Mouse (Mus musculus): ENCODE data around the gene Src. TPM values are rescaled to one million over a fixed set of nuclear protein-coding genes. Genes with fewer than 3 reads are reported as not detected.
"Not testable (repeated sequence)": the region's sequence is repeated elsewhere in the genome, so short reads cannot be mapped to it uniquely, and the experiment has no call there.

Src gene
- total and polyA plus RNA-seq, 3 experiments: 12.6 to 28.4 (median 22.7) TPM

DNA sequence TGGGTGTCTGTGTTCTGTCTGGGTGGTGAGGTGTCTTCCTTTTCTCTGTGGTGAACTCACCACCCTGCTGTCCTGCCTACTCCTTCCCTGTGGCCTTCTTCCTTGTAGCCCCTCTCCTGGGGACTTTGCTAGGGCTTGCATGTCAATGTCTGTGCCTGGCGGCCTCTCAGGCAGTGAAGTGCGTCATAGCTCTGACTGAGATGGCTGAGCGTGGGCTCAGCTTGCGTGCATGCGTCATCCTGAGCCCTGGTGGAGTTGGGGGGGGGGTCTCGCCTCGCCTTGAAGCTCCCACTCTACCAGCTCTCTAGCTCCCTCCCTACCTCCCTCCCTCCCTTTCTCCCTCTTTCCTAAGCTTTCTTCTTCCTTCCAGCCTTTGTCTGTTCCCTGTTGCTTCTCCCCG, 60.4 kb downstream of the Src start:
- no peak for DNase-seq

DNA sequence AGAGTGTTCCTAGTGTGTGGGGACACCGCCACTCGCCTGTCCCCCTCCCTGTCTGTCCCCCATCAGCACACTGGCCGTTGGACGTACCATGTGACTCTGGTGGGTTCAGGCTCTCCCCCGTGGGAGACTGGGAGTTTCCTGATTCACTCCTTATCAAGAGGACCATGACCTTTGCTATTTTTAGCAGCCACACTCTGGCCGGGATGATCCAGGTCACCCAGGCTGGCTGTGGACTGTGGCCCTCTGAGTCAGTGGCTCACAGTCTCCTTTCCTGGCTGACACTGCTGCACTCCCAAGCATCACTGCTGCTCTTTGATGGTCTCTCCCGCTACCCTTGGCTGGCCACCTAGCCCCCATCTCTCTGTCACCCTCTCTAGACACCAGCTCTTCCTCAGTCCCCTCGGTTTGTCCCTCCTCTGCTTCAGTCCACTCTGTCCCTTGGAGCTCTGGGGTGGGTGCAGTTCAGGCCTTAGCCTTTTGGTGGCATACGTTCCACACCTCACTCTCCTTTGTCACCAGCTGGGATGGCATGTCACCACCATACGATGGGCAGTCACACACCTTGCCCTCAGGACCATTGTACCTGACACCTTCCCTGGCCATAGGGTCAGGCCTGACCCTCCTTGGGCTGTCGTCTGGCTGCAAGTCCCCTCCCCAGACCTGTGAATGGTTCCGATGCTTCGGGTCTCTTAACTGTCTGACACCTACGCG, 61.8 kb downstream of the Src start:
- peak; percentile 78 for DNase-seq

DNA sequence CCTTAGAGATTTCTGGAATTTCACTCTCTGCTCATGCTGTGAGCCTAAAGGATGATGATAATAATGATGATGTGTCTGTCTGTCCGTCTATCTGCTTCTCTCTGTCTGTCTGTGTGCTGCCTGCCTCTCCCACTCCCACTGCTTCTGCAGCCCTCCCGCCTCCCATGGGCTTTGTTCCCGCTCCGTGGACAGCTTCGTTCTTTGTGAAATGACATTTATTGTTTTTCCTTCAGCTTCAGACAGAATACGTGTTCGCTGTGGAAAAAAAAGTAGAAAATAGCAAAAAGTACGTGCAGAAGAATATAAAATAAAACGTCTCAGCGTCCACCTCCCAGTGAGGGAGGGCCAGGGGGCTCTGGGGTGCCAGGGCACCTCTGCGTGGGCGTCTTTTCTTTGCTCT, 64.5 kb downstream of the Src start:
- no peak for DNase-seq

DNA sequence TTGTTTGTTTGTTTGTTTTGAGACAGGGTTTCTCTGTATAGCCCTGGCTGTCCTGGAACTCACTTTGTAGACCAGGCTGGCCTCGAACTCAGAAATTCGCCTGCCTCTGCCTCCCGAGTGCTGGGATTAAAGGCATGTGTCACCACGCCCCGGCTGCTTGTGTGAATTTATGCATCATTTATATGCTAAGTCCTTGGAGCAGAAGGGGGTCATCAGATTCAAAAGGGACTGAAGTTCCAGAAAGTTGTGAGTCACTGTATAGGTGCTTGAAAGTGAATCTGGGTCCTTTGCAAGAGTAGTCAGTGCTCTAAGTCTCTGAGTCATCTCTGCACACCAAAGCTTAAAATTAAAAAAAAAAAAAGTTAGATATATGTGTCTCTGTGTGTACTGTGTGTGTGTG, 68.3 kb downstream of the Src start:
- not testable (repeated sequence) for DNase-seq

DNA sequence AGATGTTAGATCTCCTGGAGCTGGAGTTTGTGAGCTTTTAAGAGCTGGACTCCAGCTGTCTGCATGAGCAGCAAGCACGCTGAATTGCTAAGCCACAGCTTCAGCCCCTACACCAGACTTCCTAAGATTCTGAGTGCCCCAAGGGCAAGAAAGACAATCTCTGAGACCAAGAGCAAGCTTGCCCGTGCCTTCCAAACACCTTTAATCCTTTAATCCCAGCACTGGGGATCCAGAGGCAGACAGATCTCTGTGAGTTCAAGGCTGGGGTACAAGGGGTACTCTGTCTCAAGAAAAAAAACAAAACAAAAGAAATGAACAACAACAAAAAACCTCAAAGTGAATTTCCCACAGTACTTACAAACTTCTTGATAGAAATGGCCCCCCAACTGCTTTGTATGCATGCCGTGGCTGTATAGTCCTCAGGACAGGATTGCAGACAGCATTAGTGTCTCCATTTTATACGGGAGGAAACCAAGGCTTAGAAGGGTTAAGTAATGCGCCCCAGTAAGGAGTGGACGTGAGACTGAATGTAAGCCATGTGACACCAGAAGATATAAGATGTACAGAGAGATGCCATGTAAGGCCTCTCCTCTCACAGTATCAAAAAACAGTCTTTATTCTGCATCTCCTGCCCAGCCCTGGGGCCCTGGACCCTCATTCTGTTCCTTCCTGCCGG, 68.9 kb downstream of the Src start:
- DNase-seq: no peak

DNA sequence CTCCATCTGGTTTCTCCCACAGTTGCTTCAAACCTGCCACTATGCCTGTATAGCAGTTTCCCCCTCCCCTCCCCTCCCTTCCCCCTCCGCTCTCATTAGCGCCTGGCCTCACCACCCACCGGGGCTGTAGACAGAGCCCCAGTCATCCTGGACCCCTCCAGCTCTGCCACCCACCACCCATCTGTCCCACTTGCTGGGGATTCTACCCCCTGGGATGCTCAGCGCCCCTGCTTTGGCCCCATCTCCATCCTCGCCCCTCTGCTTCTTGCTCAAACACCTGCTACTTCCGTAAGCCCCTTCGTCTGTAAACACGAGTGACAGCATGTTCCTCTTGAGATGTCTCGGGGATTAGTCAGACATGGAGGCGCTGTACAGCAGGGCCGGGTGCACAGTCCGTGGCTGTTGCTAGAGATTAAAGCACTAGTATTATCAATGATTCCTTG, 69.5 kb downstream of the Src start:
- DNase-seq: no peak

DNA sequence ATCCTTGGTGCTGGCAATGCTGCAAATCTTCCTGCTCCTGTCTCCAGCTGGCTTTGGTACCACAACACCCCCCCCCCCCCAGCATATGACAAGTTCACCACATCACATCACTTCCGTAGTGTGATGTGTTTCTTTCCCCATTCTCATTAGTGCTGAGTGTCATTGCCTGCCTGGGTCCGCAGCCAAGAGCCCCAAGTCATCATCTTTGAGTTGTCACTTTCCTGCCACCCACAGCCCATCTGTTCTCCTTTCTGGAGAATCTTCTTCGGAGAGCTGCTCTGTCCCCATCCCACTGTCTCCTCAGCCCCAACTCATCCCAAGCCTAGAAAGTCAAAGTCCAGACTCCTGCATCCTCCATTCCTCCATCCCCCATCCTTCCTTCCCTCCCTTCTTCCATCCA, 75.0 kb downstream of the Src start:
- no peak for DNase-seq

DNA sequence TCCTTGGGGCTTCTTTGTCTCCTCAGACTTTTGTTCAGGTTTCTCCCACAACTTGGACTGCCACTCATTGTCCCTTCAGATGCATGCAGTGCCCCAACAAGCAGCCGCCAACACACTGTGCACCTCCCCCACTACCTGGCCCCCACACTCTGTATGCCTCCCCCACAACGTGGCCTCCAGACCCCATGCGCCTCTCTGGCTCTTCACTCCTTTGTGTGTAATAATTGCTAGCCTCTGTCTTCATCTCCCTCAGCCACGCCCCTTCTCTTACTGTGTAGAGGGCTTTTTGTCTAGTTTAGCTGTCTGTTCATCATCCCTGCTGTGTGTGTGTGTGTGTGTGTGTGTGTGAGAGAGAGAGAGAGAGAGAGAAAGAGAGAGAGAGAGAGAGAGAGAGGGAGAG, 80.3 kb downstream of the Src start:
- no peak for DNase-seq

DNA sequence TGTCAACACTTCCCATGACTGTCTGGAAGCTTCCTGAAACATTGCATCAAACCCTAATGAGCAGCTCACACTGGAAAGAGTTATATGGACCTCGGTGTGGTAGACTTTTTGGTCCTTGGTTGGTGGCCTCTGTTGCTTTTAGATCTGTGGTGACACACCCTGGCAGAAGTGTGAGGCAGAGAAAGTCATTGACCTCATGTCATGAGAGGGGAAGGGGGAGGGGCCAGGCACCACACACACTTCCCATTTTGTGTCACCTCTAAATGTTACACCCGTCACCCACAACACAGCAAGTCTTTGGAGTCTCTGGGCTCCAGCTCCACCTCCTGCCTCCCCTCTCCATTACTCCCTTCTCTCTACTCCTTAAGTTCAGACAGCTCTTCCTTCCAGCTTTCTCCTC, 82.1 kb downstream of the Src start:
- DNase-seq: peak; percentile 44

DNA sequence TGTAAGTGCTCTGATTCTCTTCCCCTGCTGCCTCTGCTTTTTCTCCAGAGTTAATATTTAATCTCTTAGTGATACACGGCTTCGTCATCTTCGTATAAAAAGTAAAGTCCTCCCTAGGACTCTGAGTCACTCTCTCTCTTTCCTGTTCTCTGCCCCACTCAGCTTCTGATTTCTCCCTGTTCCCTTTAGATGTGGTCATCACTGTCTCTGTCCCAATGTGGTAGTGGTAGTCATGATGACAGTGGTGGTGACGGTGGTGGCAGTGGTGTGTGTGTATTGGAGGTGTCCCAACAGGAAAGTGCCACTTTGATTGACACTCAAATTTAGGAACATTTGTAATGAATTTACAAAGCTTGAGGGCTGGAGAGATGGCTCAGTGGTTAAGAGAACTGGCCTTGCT, 83.1 kb downstream of the Src start:
- peak; percentile 45 for DNase-seq

DNA sequence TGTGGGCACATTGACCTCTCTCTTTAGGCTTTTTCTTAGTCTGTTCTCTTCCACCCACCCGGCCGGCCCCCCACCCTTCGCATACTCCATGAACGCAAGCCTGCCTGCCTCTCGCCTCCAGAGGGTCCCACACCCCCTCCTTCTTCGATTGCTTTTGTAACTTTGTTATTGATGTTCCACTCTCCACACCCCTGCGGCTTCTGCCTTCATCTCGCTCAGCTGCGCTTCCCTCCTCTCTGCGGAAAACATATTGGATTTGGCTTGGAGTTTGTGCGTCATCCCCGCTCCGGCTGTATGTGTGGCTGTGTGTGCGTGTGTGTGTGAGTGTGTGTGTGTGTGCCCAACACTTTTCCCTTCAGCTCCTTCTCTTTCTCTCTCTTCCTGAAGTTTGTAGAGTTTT, 88.5 kb downstream of the Src start:
- no peak for DNase-seq

DNA sequence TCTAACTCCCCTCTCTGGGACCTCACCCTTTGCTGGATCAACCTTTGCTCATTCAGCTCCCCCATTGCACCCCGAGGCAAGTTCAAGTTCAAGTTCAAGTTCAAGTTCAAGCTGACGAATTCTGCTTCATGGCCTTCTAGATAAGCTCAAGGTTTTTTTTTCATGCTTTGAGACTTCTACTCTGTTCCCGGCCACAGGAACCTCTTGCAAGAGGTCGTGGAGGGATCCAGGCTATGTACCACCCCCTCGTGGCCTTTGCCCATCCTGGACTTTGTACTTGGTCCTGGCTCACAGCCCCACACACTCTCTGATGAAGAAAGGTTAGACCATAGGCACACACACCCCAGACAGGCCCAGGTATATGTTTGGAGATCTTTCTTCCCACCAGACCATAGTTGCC, 90.9 kb downstream of the Src start:
- peak; percentile 67 for DNase-seq

DNA sequence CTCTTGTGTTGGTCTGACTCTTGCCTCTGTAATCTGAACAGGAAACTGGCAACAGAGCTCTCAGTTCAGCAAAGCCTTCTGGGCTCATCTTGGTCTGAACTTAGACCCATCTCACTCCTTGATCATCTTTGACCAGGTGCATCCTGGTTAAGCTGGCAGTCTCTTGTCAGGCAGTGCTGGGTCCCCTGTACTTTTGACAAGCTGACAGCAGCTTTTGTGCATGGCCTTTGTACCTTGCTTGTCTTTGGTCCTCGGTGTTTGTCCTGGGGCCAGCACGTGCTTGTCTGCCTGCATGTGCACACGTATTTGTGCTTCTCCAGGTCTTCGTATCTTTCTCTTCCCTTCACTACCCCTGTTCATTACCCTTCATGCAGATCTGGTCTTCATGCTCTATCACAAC, 91.8 kb downstream of the Src start:
- no peak for DNase-seq

DNA sequence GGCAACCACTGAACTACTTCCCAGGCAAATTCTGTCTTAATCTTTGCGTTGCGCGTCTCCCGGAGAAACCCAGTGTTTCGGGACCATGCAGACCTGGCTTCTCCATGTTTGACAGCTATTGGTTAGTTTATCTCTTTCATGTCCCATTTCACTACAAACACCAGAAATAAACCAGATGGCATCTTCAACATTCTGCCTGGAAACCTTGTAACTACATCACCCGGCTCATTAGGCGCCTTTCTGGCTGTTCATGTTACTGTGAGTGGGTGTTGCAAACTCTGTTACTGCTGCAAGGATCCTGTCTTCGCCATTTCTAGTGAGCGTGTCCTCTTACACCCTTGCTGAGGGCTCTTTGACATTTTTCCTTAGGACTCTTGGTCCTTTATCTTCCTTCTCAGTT, 94.6 kb downstream of the Src start:
- no peak for DNase-seq

DNA sequence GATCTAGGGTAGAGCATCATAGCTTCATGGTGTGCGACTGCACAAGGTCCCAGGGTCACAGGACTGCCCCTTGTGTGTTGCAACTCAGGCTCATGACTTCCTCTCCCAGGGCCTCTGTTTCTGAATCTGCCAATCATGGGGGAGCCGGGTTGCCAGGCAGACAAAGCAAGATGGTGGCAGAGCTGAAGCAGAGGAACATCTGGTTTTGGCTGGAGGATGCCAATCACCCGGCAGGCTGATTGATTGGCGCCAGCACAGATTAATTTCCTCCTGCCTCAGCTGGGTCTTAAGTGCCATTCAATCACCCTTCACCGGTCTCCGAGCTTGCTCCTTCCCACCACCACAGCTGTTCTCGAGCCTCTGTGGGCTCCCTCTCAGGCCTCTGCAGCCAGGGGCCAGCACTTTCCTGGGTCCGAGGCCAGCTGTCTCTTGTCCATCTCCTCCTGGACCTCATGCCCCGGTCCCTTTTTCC, 95.5 kb downstream of the Src start:
- peak; percentile 50 for DNase-seq

DNA sequence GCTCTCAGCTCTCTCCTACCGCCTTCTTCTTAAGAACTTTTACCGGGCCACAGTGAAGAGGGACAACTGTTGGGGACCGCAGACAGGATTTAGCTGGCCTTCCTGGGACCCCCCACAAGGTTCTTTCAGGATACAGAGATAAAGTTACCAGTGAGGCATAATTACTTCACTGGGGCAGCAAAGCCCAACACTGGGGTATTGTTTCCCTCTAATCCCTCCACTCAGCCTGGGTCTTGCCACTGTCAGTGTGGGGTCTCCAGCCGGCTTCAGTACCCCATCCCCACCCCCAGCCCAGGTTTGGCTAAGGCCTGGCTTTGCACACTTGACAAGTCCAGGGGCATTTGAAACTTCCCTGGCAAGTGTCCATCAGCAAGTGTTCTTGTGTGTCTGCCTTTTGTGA, 96.1 kb downstream of the Src start:
- DNase-seq: no peak

DNA sequence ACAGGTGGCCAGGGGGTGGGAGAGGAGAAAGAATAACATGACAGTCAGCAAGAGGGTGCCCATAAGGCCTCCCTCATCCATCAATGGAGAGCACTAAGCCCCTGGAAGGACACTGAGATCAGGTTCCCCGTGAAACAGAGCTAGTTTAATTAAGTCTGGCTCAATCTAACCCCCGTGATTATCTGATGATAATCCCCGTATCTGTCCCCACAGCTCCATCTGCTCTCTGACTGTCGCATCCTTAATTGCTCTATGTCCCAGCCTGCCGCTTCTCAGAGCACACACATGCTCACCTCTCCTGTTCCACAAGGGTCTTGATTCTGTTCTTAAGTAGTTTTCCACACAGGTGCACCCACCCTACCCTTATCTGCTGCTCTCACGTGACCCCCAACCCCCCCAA, 99.3 kb downstream of the Src start:
- DNase-seq: no peak

DNA sequence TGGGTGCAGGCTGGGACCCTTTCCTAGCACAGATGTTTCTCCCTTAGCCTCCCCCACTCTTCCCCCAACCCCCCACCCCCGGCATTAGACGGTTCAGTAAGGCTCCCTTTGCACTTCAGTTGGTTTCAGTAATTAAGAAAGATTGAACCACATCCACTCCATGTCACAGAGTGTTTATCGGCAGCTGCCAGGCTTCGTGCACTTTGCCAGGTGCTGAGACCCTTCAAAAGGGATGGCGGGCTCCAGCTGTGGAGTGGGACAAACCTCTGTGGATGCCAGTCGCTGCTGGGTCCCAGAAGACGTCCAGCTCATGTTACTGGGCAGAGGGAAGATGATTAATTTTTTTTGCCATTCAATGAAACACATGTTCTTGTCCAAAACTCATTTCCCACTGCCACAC, 100.2 kb downstream of the Src start:
- DNase-seq: no peak

DNA sequence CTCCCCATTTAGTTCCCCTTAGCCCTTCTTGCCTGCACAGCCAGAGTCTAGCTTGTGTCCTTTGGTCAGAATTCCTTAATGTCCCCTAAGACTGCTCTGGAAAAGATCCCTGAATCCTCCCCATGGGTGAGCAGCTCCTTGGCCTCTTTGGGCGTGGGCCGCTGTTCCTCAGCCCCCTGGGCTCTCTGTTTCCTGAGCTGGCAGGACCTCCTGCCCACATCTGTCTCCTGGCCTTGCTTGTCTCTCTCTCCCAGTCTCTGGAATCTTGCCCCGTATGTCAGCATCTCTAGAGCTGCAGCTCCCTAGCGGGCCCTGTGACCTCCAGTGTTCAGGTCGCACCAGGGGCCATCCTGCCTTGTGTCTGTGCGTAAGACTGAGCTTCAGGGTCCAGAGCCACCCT, 101.2 kb downstream of the Src start:
- DNase-seq: no peak

DNA sequence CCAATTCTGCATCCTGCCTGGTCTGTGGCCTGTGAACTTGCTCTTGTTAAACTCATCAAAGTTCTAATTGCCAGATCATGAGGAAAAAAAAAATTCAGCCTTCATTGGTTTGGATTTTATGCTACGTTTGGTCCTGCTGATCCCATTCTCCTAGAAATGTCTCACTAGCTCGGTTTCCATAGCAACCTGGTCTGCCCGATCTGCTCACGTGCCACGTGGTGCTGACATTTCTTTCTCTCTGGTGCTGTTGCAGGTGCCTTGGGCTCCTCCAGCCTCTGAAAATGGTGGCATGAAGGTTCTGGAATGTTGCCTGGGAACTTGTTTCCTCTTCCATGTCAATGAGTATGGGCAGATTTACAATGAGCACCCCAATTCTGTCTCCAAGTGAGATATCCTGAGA, 102.3 kb downstream of the Src start:
- DNase-seq: no peak
